Mouse (Mus musculus): ENCODE results near the gene Crybg3. TPM values are rescaled to one million over a fixed set of nuclear protein-coding genes. Genes with fewer than 3 reads are reported as not detected.
A peak's percentile ranks its signal among the peaks of the same experiment; 100 is the strongest.

The Crybg3 gene
- polyA plus RNA-seq, 2 experiments = 0.55 to 0.86 TPM

DNA sequence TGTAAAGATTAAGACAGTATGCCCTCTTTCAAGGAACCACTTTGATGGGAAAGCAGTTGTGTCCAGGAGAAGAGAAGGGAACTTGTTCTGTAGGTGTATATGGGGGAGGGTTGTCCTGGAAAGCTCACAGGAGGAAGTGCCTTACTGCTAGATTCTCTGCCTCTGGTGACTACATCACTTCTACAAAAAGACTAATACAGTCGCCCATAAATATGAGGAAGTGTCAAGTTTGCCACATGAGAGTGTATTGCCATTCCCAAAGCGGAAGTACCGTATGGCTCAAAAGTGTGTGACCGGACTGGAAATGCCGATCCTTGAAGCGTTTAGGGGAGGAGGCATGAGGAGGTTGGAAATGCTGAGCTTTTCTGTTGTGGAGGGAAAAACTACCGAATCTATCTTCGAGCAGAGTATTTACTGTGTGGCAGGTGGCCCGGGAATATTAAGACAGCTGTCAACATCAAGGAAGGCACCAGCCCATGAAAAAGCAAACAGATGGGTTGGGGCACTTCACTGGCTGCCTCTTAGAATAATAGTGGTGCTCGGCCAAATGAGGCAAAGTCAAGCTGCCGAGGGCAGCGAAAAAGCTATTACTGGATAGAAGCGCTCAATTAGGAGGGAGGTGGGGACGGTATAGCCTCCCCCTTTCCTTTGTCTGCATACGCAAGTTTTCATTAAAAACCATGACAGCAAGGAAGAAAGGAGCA is 3.5 kb upstream of the Crybg3 start:
- no peak for DNase-seq (ENCODE audit: low read depth in 3 of 3, low spot score in 3 of 3)
- H3K9ac ChIP-seq (replicated peaks) = no peak overlapping the region
- 40% methylated on average over 15 of the region's 15 CpGs for WGBS (ENCODE audit: insufficient replicate concordance)
- ATAC-seq (ENCODE audit: insufficient read depth) = no peak
- H3K36me3 ChIP-seq (replicated peaks; ENCODE audit: control insufficient read depth, insufficient read depth, low read depth) = no peaks in the 10 kb centered on the region
- no peak for TF ChIP-seq CTCF (IDR thresholded peaks at IDR 0.05; ENCODE audit: low read depth)
- TF ChIP-seq EP300 (IDR thresholded peaks at IDR 0.05; ENCODE audit: low read depth) = no peak
- H3K4me3 ChIP-seq (ENCODE audit: insufficient read depth in 1 of 2, low read depth in 2 of 2, low read length in 2 of 2) = no peak overlapping the region
- H3K9me3 ChIP-seq (ENCODE audit: control insufficient read depth, low read length) = no peaks in the 10 kb centered on the region
- H3K27me3 ChIP-seq (ENCODE audit: control insufficient read depth, insufficient read depth, low read length) = peaks cover 23% of the 10 kb centered on the region
- H3K4me2 ChIP-seq (ENCODE audit: low read depth) = no peak overlapping the region
- no peak overlapping the region for H3K27ac ChIP-seq
- no peaks in the 10 kb centered on the region for H3K4me1 ChIP-seq (replicated peaks; ENCODE audit: control insufficient read depth in 2 of 2, insufficient read depth in 2 of 2, low read length in 1 of 2)

- ATAC-seq (ENCODE audit: insufficient read depth) (no peak), DNase-seq (ENCODE audit: low read depth in 3 of 3, low spot score in 3 of 3) (no peak)
- no peaks in the 10 kb centered on the region for H3K36me3 ChIP-seq (replicated peaks; ENCODE audit: control insufficient read depth, insufficient read depth, low read depth)
- no peaks in the 10 kb centered on the region for H3K9me3 ChIP-seq (ENCODE audit: control insufficient read depth, low read length)
- peak overlapping the region in 1 of 2 experiments; percentile 60; a peak in 3 of 4 replicates for H3K4me3 ChIP-seq (ENCODE audit: insufficient read depth in 1 of 2, low read depth in 2 of 2, low read length in 2 of 2)
- no peak overlapping the region for H3K27ac ChIP-seq
- no peaks in the 10 kb centered on the region for H3K4me1 ChIP-seq (replicated peaks; ENCODE audit: control insufficient read depth in 2 of 2, insufficient read depth in 2 of 2, low read length in 1 of 2)
- TF ChIP-seq EP300 (IDR thresholded peaks at IDR 0.05; ENCODE audit: low read depth) = no peak
- TF ChIP-seq CTCF (IDR thresholded peaks at IDR 0.05; ENCODE audit: low read depth) = no peak
- H3K27me3 ChIP-seq (ENCODE audit: control insufficient read depth, insufficient read depth, low read length) = peaks cover 23% of the 10 kb centered on the region
- WGBS (ENCODE audit: insufficient replicate concordance) = 32% methylated on average over 17 of the region's 17 CpGs
- no peak overlapping the region for H3K9ac ChIP-seq (replicated peaks)
- peak overlapping the region; percentile 64 for H3K4me2 ChIP-seq (ENCODE audit: low read depth)
These were observed 1.1 kb downstream of the Crybg3 start for GRCm38 (mm10) chr16:59599411-59600265.

DNA sequence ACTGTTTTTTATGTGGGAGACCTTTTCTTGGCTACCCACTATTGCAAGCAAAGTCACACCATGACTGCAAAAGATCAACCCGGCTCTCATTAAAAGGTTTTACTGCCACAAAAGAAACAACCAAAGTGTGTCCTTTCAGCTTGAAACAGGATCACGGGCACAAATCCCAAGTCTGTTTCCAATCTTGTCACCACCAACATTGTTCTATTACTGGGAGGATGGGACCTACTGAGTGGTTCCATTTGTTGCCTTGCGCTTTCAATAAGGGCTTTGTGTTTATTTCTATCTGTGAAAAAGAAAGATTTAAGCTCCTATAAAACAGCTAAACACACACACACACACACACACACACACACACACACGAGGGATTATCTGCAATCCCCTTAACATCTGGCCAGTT is 1.8 kb downstream of the Crybg3 start:
- no peak overlapping the region for H3K4me2 ChIP-seq (ENCODE audit: low read depth)
- peaks cover 23% of the 10 kb centered on the region for H3K27me3 ChIP-seq (ENCODE audit: control insufficient read depth, insufficient read depth, low read length)
- TF ChIP-seq CTCF (IDR thresholded peaks at IDR 0.05; ENCODE audit: low read depth) (no peak), EP300 (IDR thresholded peaks at IDR 0.05; ENCODE audit: low read depth) (no peak)
- H3K4me1 ChIP-seq (replicated peaks; ENCODE audit: control insufficient read depth in 2 of 2, insufficient read depth in 2 of 2, low read length in 1 of 2) = no peaks in the 10 kb centered on the region
- H3K4me3 ChIP-seq (ENCODE audit: insufficient read depth in 1 of 2, low read depth in 2 of 2, low read length in 2 of 2) = no peak overlapping the region
- H3K9me3 ChIP-seq (ENCODE audit: control insufficient read depth, low read length) = no peaks in the 10 kb centered on the region
- no peak for DNase-seq (ENCODE audit: low read depth in 3 of 3, low spot score in 3 of 3)
- H3K36me3 ChIP-seq (replicated peaks; ENCODE audit: control insufficient read depth, insufficient read depth, low read depth) = no peaks in the 10 kb centered on the region
- ATAC-seq (ENCODE audit: insufficient read depth) = no peak
- no peak overlapping the region for H3K9ac ChIP-seq (replicated peaks)
- WGBS (ENCODE audit: insufficient replicate concordance) = 55% methylated on average over 4 of the region's 4 CpGs
- H3K27ac ChIP-seq = no peak overlapping the region

- H3K4me3 ChIP-seq (ENCODE audit: insufficient read depth in 1 of 2, low read depth in 2 of 2, low read length in 2 of 2) = no peak overlapping the region
- H3K9me3 ChIP-seq (ENCODE audit: control insufficient read depth, low read length) = no peaks in the 10 kb centered on the region
- TF ChIP-seq EP300 (IDR thresholded peaks at IDR 0.05; ENCODE audit: low read depth) = no peak
- no peak for TF ChIP-seq CTCF (IDR thresholded peaks at IDR 0.05; ENCODE audit: low read depth)
- no peak overlapping the region for H3K4me2 ChIP-seq (ENCODE audit: low read depth)
- DNase-seq (ENCODE audit: low read depth in 3 of 3, low spot score in 3 of 3) (no peak), ATAC-seq (ENCODE audit: insufficient read depth) (no peak)
- no peak overlapping the region for H3K27ac ChIP-seq
- H3K9ac ChIP-seq (replicated peaks) = no peak overlapping the region
- no peaks in the 10 kb centered on the region for H3K4me1 ChIP-seq (replicated peaks; ENCODE audit: control insufficient read depth in 2 of 2, insufficient read depth in 2 of 2, low read length in 1 of 2)
- 63% methylated on average over 6 of the region's 6 CpGs for WGBS (ENCODE audit: insufficient replicate concordance)
- no peaks in the 10 kb centered on the region for H3K36me3 ChIP-seq (replicated peaks; ENCODE audit: control insufficient read depth, insufficient read depth, low read depth)
- H3K27me3 ChIP-seq (ENCODE audit: control insufficient read depth, insufficient read depth, low read length) = peaks cover 23% of the 10 kb centered on the region
These were observed 3.5 kb downstream of the Crybg3 start for GRCm38 (mm10) chr16:59597256-59597655.

GRCm38 (mm10) chr16:59594714-59595113 is 6.1 kb downstream of the Crybg3 start:
- ATAC-seq (ENCODE audit: insufficient read depth) (no peak), DNase-seq (ENCODE audit: low read depth in 3 of 3, low spot score in 3 of 3) (no peak)
- H3K27me3 ChIP-seq (ENCODE audit: control insufficient read depth, insufficient read depth, low read length) = peaks cover 2% of the 10 kb centered on the region; the same call in 1 of the 2 replicates

More at GRCm38 (mm10) chr16:59594714-59595113, 6.1 kb downstream of the Crybg3 start:
- Histone ChIP-seq H3K9me3 (ENCODE audit: control insufficient read depth, low read length) (no peaks in the 10 kb centered on the region), H3K4me2 (ENCODE audit: low read depth) (no peak overlapping the region), H3K36me3 (replicated peaks; ENCODE audit: control insufficient read depth, insufficient read depth, low read depth) (no peaks in the 10 kb centered on the region), H3K4me3 (ENCODE audit: insufficient read depth in 1 of 2, low read depth in 2 of 2, low read length in 2 of 2) (no peak overlapping the region), H3K9ac (replicated peaks) (no peak overlapping the region), H3K4me1 (replicated peaks; ENCODE audit: control insufficient read depth in 2 of 2, insufficient read depth in 2 of 2, low read length in 1 of 2) (no peaks in the 10 kb centered on the region), H3K27ac (no peak overlapping the region)
- WGBS (ENCODE audit: insufficient replicate concordance) = 68% methylated on average over 3 of the region's 3 CpGs
- TF ChIP-seq EP300 (IDR thresholded peaks at IDR 0.05; ENCODE audit: low read depth) (no peak), CTCF (IDR thresholded peaks at IDR 0.05; ENCODE audit: low read depth) (no peak)

All from liver, embryonic 14.5 days (tissue).